Mouse (Mus musculus) small intestine, adult 2 months (tissue): ENCODE data around the gene Upf3a. TPM values are rescaled to one million over a fixed set of nuclear protein-coding genes. Genes with fewer than 3 reads are reported as not detected.
"Not testable (repeated sequence)": the region's sequence is repeated elsewhere in the genome, so short reads cannot be mapped to it uniquely, and the experiment has no call there.

Source experiments
- H3K27ac ChIP-seq: fragments of 200-500 bp; 2 replicates; pipeline ENCODE4 v1.5.1; 2012; ENCODE audit warnings: low read depth, low read length, control low read depth, inconsistent platforms; ENCODE audit not compliant: insufficient read depth
- H3K27me3 ChIP-seq: fragments of 200-500 bp; 2 replicates; pipeline ENCODE4 v1.6.1; 2012; ENCODE audit warnings: mild to moderate bottlenecking, moderate library complexity, low read length, inconsistent platforms; ENCODE audit not compliant: control insufficient read depth, insufficient read depth
- H3K36me3 ChIP-seq: fragments of 200-500 bp; 2 replicates; pipeline ENCODE4 v1.6.1; 2012; ENCODE audit warnings: mild to moderate bottlenecking, low read length, control low read depth, inconsistent platforms; ENCODE audit not compliant: control insufficient read depth, insufficient read depth
- H3K4me1 ChIP-seq: fragments of 200-500 bp; 2 replicates; pipeline ENCODE4 v1.6.1; 2012; ENCODE audit warnings: low read length, inconsistent platforms, mixed read lengths; ENCODE audit not compliant: control insufficient read depth, insufficient read depth, insufficient read length
- H3K4me3 ChIP-seq: fragments of 200-500 bp; 2 replicates; pipeline ENCODE4 v1.5.1; 2012; ENCODE audit warnings: low read depth, mild to moderate bottlenecking, control low read depth, inconsistent platforms, low read length, moderate library complexity
- CTCF ChIP-seq: fragments of 200-500 bp; IDR thresholded peaks from 2 replicates; pipeline ENCODE4 v1.5.1; 2012; ENCODE audit warnings: low read depth, mild to moderate bottlenecking, control low read depth, inconsistent platforms, low read length, moderate library complexity, mixed read lengths; ENCODE audit not compliant: insufficient replicate concordance, insufficient read length; ENCODE audit errors: extremely low read depth
- POLR2A ChIP-seq: fragments of 200-500 bp; IDR thresholded peaks from 2 replicates; pipeline ENCODE4 v1.6.1; 2012; ENCODE audit warnings: low read depth, mild to moderate bottlenecking, control low read depth, inconsistent platforms, low read length, moderate library complexity
- WGBS: fragments of 180-500 bp; shearing (Covaris S2); methylation state at CpG from one replicate; pipeline ENCODE4 v1.1.7; 2018; 5-methylcytosine and 5-hydroxymethylcytosine counted together
- polyA plus RNA-seq: library from polyadenylated mRNA; depleted of rRNA; stranded (reverse); fragments of >200 nt; gene quantifications from 2 replicates; pipeline ENCODE4 v1.2.3, GENCODE M21; 2012; rRNA removed

Upf3a gene
- polyA plus RNA-seq, 1 experiment = 5.3 TPM

GRCm38 (mm10) chr8:13793097-13793745, 7.8 kb downstream of the Upf3a start:
- H3K4me3 ChIP-seq = no peak overlapping the region
- peaks cover 30% of the 10 kb centered on the region for H3K36me3 ChIP-seq
- H3K27ac ChIP-seq = no peak overlapping the region
- no peaks in the 10 kb centered on the region for H3K27me3 ChIP-seq
- TF ChIP-seq CTCF (no peak), POLR2A (no peak)
- peaks cover 7% of the 10 kb centered on the region for H3K4me1 ChIP-seq
- WGBS = 43% methylated on average over 8 of the region's 8 CpGs

DNA sequence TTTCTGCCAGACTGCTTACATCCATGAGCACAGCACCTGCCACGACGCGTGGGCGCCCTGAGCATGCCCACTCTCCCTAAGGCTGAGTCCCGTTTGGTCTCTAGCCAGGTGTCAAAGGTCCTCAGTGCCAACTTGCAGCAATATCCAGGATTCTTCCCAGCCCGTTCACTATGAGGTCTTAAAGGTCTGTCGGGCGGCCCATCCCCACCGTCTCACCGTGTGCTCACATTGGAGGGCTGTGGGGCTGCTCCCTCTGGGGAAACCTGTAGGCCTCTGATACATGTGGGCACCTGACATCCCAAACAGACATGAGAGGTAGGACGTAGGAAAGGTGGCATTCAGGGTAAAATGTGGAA, 8.3 kb downstream of the Upf3a start:
- peaks cover 33% of the 10 kb centered on the region for H3K36me3 ChIP-seq

GRCm38 (mm10) chr8:13797676-13798075, 12.3 kb downstream of the Upf3a start:
- Histone ChIP-seq H3K4me1 (peaks cover 10% of the 10 kb centered on the region), H3K4me3 (no peak overlapping the region), H3K27ac (no peak overlapping the region), H3K36me3 (peaks cover 26% of the 10 kb centered on the region), H3K27me3 (no peaks in the 10 kb centered on the region)
- WGBS = 88% methylated on average over 5 of the region's 5 CpGs
- TF ChIP-seq CTCF = no peak
- no peak for TF ChIP-seq POLR2A

More for the DNA sequence above, 8.3 kb downstream of the Upf3a start:
- Histone ChIP-seq H3K4me1 (peaks cover 7% of the 10 kb centered on the region), H3K4me3 (no peak overlapping the region), H3K27me3 (no peaks in the 10 kb centered on the region), H3K27ac (no peak overlapping the region)
- no peak for TF ChIP-seq POLR2A
- WGBS = 26% methylated on average over 11 of the region's 11 CpGs

GRCm38 (mm10) chr8:13799566-13799965, 14.2 kb downstream of the Upf3a start:
- no peak for TF ChIP-seq POLR2A
- TF ChIP-seq CTCF = no peak
- 87% methylated on average over 5 of the region's 5 CpGs for WGBS
- peaks cover 26% of the 10 kb centered on the region for H3K36me3 ChIP-seq
- H3K4me1 ChIP-seq = 0 out of 2 replicates have a peak, but pooled peaks cover 3% of the 10 kb centered on the region
- H3K27me3 ChIP-seq = no peaks in the 10 kb centered on the region
- H3K4me3 ChIP-seq = no peak overlapping the region
- H3K27ac ChIP-seq = no peak overlapping the region

GRCm38 (mm10) chr8:13828598-13829172, 43.3 kb downstream of the Upf3a start:
- no peaks in the 10 kb centered on the region for H3K4me1 ChIP-seq
- 46% methylated on average over 7 of the region's 7 CpGs for WGBS
- H3K27me3 ChIP-seq = no peaks in the 10 kb centered on the region
- H3K4me3 ChIP-seq = no peak overlapping the region
- H3K36me3 ChIP-seq = no peaks in the 10 kb centered on the region
- no peak overlapping the region for H3K27ac ChIP-seq
- TF ChIP-seq POLR2A (no peak), CTCF (no peak)

DNA sequence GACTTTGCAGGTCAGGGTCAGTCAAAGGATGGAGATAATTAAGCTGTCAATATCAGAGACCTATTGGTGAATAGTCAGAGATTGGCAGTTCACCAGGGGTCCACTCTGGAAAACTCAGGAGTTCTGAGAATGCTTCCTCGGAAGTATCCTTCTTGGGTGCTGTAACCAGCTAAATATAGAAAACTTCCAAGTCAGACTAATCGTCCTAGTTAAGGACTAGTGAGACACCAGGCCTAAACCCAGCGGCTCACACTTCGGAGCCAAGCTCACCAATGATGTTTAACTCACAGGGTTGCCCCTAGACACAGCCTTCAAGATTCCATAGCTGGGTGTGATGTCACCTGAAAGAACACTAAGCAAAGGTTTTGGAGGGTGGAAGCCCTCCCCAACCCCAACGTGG, 52.9 kb downstream of the Upf3a start, which contains the start of gene AF366264:
AF366264 (minus strand) TSS at position 101 of the 400 bp plus-strand sequence.
- not testable (repeated sequence) for H3K27ac ChIP-seq, H3K27me3 ChIP-seq, H3K36me3 ChIP-seq, H3K4me1 ChIP-seq, H3K4me3 ChIP-seq
- WGBS = 83% methylated on average over 5 of the region's 5 CpGs

DNA sequence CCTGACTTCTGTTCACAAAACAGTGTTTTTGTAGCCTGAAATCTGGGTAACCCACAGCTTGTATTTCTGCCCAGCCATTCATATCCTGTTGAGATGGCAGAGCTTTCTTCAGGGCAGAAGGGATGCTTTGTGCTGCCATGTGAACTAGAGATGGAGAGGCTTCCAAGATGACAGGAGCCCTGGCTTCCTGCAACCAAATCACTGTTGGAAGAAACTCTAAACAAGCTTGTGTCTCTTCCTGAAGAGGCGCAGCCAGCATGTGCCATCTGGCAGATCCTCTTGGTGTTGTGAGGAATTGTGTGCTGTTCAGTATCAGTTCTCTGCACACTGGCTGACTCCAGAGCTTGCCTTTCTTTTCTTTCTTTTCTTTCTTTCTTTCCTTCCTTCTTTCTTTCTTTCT, 57.9 kb downstream of the Upf3a start:
- WGBS = 68% methylated on average over 1 of the region's 1 CpGs
- H3K27me3 ChIP-seq, H3K4me3 ChIP-seq, H3K36me3 ChIP-seq, H3K4me1 ChIP-seq, H3K27ac ChIP-seq: not testable (repeated sequence)

Other genes with a start within 250 kb of the Upf3a start
- not detected in 2 replicates for gene 1700029H14Rik, start 223.2 kb upstream of the Upf3a start, polyA plus RNA-seq
- 8.5 and 13.1 TPM in 2 replicates for gene Rasa3, start 108.0 kb upstream of the Upf3a start, polyA plus RNA-seq
- gene Cfap97d2, start 79.7 kb upstream of the Upf3a start, polyA plus RNA-seq = not detected in 2 replicates
- 10.4 and 17.5 TPM in 2 replicates for gene Cdc16, start 27.9 kb upstream of the Upf3a start, polyA plus RNA-seq
- gene AF366264, start 52.8 kb downstream of the Upf3a start, polyA plus RNA-seq = not detected in 2 replicates
- 1.7 and 2.6 TPM in 2 replicates for gene Champ1, start 84.0 kb downstream of the Upf3a start, polyA plus RNA-seq
- gene Coprs, start 104.7 kb downstream of the Upf3a start, polyA plus RNA-seq = 6.7 and 16.0 TPM in 2 replicates